Mouse (Mus musculus): ENCODE results near the gene Hhex.
A peak's percentile ranks its signal among the peaks of the same experiment; 100 is the strongest.

Gene Hhex

GRCm38 (mm10) chr19:37449246-37449645 is 14.6 kb downstream of the Hhex start:
- no peak for DNase-seq (ENCODE audit: low read depth, low spot score)

- DNase-seq (ENCODE audit: low read depth, low spot score), result no peak
Observed at GRCm38 (mm10) chr19:37455528-37455927, 20.9 kb downstream of the Hhex start.

GRCm38 (mm10) chr19:37455961-37456360 is 21.4 kb downstream of the Hhex start:
- DNase-seq (ENCODE audit: low read depth, low spot score), result no peak

DNA sequence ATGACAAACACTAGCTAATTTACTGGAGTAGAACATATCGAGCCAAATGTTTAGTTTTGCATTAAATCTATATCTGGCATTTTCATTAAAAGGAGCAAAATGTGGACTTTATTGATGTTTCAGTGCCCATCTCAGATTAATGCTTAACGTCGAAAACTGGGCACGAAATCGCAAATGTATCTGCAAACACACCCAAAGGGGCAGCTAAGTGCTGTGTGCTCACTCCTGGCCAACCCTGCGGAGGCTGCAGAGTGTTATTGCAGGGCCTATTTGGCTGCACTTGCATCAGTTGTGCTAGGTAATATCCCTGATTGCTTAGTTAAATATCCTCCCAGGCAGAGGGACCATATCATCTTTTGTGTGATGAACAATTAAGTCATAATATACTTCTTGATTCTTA is 23.4 kb downstream of the Hhex start:
- DNase-seq (ENCODE audit: low read depth, low spot score), result no peak

GRCm38 (mm10) chr19:37466403-37466802 is 31.8 kb downstream of the Hhex start:
- no peak for DNase-seq (ENCODE audit: low read depth, low spot score)

DNA sequence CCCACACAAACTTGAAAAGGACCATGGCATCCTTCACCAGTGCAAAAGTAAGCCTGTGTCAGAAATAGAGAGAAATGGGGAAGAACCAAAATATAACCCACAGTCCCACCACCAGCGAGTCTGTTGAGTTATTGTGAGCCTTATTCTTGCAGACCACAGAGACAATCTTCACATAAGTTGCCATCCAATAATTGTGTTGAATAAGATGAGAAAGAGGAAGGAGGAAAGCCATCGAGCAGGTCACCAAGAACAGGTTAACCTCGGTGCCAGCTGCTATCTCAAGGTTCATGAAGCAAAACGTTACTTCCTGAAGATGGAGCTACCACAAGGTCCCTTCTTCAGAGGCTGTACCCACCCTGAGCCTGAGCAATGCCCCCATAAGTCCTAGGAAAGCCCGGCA is 32.4 kb downstream of the Hhex start:
- DNase-seq (ENCODE audit: low read depth, low spot score), result no peak

DNA sequence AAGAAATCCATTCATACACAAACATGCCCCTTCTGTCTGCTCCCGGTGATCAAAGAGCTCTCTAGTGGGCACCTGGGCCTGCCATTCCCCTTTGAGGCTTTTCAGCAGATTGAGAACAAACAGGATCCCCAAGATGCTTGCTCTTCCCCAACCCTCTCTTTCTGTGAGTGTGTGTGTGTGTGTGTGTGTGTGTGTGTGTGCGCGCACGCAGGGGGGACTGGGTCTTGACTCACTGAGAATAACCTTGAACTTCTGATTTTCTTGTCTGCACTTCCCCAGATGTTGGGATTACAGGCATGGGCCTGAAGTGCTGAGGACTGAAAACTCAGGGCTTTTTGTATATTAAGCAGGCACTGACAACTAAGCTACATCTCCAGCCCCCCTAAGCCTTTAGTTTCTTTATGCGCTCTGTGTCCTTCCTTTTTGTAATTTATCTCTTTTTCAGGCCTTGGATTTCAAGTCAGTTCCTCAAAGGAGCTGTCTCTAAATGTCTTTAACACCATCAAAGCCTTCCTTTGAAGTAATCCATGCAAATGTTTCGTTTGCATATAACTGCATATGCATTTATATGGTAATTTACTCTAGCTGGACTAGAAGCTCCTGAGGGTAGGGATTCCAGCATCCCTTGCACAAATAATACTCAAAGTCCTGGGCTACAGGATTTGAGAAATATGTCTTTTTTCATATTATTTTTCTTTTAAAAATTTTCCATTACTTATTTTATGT is 34.4 kb downstream of the Hhex start:
- DNase-seq (ENCODE audit: low read depth, low spot score), result peak; percentile 40

GRCm38 (mm10) chr19:37471680-37472079 is 37.1 kb downstream of the Hhex start:
- no peak for DNase-seq (ENCODE audit: low read depth, low spot score)

- no peak for DNase-seq (ENCODE audit: low read depth, low spot score)
Observed at GRCm38 (mm10) chr19:37472589-37472988, 38.0 kb downstream of the Hhex start.

DNA sequence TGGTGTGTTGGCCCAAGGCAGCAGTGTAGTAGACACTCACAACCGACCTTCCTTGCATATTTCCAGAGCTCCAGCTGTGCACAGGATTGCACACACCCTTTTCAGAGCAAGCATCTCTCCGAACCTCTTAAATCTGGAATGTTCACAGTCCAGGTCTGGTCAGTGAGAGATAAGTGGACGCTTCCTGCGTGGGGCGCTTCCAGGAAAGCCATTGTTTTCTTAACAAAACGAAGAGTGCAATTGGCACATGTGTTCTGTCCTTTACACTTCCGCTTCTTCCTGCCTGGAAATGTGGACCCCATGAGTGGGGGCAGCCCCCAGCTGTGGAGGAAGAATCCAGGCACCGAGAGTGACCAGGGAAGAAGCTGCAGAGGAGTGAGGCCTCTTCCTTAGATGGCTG is 47.1 kb downstream of the Hhex start:
- DNase-seq (ENCODE audit: low read depth, low spot score), result no peak

GRCm38 (mm10) chr19:37482556-37483187 is 48.1 kb downstream of the Hhex start:
- DNase-seq (ENCODE audit: low read depth, low spot score), result no peak

DNA sequence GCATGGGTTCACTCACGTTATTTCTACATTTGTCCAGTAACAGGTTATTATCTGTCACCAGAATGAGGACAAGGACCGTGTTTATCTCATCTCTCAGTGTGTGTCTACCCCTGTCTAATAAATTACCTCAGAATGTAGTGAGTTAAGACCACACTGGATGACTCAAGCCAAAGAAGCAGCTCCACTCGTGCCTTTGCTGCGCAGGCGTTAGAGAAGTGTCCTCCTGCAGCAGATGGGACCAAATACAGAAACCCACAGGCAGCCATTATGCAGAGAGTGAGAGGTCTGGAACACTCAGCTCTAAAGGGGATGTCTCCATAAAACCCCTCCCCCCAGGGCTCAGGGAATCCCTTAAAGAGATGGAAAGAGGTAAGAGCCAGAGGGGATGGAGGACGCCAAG is 50.2 kb downstream of the Hhex start:
- DNase-seq (ENCODE audit: low read depth, low spot score), result no peak

- no peak for DNase-seq (ENCODE audit: low read depth, low spot score)
Observed at GRCm38 (mm10) chr19:37486801-37487200, 52.2 kb downstream of the Hhex start.

GRCm38 (mm10) chr19:37487811-37488475 is 53.3 kb downstream of the Hhex start:
- DNase-seq (ENCODE audit: low read depth, low spot score), result peak; percentile 88

DNA sequence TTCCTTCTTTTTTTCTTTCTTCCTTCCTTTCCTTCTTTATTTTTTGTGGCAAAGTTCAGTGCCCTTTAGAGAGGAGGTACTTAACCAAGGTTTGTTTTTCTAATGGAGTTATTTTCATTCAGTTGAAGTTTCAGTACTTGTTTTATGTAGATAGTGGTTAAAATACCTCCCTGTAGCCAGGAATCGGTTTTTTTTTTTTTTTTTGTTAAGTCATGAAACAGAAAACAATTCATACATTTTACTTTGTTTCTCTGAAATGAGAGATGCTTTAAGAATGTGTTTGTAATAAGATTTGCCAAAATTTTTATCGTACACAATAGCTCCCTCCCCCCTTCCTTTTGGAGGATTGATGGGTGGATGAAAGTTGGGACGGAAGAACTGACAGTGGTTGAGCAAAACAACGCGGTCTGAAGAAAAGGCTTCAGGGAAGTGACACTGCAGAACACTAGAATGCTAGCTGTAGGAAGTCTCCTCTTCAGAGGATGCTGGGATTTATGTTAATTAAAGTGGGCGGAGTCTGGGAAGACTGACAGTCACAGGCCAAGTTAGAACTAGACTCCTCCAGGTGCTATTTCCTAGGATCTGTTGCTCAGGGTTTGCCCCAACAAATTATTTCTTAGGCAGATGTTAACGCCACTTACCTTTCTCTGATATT is 54.1 kb downstream of the Hhex start:
- DNase-seq (ENCODE audit: low read depth, low spot score), result peak; percentile 88
